Mouse (Mus musculus) cerebellum, adult 18-20 months (tissue): ENCODE data around the gene Porcn.
A peak's percentile ranks its signal among the peaks of the same experiment; 100 is the strongest.

Experiments used
- DNase-seq, 2 experiments: peaks; one replicate each; pipeline ENCODE4 v3.0.0; 2021

Gene Porcn

GRCm38 (mm10) chrX:8206015-8206693, at the start of gene Porcn:
Gene Porcn, minus strand, starts transcription at chrX:8206525.
- DNase-seq: peak; percentile 89 to 93

- no peak for DNase-seq
These were observed 49.5 kb upstream of the Porcn start for GRCm38 (mm10) chrX:8255807-8256206.

- no peak for DNase-seq
These were observed 47.4 kb upstream of the Porcn start for GRCm38 (mm10) chrX:8253711-8254110.

GRCm38 (mm10) chrX:8252334-8253285, 46.3 kb upstream of the Porcn start, which contains the start of gene Ftsj1:
Gene Ftsj1, minus strand, starts transcription at chrX:8252406.
- peak; percentile 80 to 89 for DNase-seq

- DNase-seq: no peak
These were observed 45.5 kb upstream of the Porcn start for GRCm38 (mm10) chrX:8251789-8252333.

GRCm38 (mm10) chrX:8248542-8249120, 42.3 kb upstream of the Porcn start:
- no peak for DNase-seq

- DNase-seq: no peak
These were observed 41.4 kb upstream of the Porcn start for GRCm38 (mm10) chrX:8247680-8248079.

GRCm38 (mm10) chrX:8238804-8239395, 32.6 kb upstream of the Porcn start:
- DNase-seq: no peak

GRCm38 (mm10) chrX:8236704-8237103, 30.4 kb upstream of the Porcn start:
- DNase-seq: no peak

- no peak for DNase-seq
These were observed 27.3 kb upstream of the Porcn start for GRCm38 (mm10) chrX:8233602-8234001.

- no peak for DNase-seq
These were observed 23.9 kb upstream of the Porcn start for GRCm38 (mm10) chrX:8230272-8230671.

GRCm38 (mm10) chrX:8223473-8223872, 17.1 kb upstream of the Porcn start:
- no peak for DNase-seq

GRCm38 (mm10) chrX:8222678-8223421, 16.5 kb upstream of the Porcn start:
- DNase-seq: peak; percentile 58 to 64

- DNase-seq: peak; percentile 63 to 72
These were observed 16.0 kb upstream of the Porcn start for GRCm38 (mm10) chrX:8222296-8222677.

GRCm38 (mm10) chrX:8219651-8220050, 13.3 kb upstream of the Porcn start:
- no peak for DNase-seq

GRCm38 (mm10) chrX:8218114-8218513, 11.8 kb upstream of the Porcn start:
- DNase-seq: no peak

- no peak for DNase-seq
These were observed 11.1 kb upstream of the Porcn start for GRCm38 (mm10) chrX:8217383-8217782.

- no peak for DNase-seq
These were observed 5.3 kb upstream of the Porcn start for GRCm38 (mm10) chrX:8211490-8212207.

GRCm38 (mm10) chrX:8209720-8210119, 3.4 kb upstream of the Porcn start:
- no peak for DNase-seq

- DNase-seq: no peak
These were observed 899 bp upstream of the Porcn start for GRCm38 (mm10) chrX:8207224-8207623.

GRCm38 (mm10) chrX:8206694-8207197, 421 bp upstream of the Porcn start:
- no peak for DNase-seq
